Mouse (Mus musculus): ENCODE results near the gene Olfr869.

Olfr869 gene

DNA sequence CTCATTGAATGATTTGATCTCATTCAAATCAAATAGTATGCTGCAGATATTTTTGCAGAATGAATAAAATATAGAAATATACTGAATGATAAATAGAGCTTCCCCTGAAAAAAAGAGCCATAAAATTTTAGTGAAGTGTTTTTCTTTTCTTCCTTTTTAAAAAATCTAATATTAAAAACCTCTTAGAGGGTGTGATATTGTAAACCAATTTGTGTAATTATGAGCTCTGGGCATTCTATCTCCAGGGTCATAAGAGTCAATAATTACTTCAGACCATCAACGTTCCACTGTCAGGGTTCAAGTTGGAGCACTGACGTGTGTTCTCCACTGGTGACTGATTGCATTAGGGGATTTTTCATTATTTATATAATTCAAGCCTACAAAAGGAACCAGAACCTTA, at the start of gene Olfr869:
Gene Olfr869 (plus strand): TSS at position 301 of the 400 bp plus-strand sequence.
- DNase-seq (ENCODE audit: low spot score) = no peak

DNA sequence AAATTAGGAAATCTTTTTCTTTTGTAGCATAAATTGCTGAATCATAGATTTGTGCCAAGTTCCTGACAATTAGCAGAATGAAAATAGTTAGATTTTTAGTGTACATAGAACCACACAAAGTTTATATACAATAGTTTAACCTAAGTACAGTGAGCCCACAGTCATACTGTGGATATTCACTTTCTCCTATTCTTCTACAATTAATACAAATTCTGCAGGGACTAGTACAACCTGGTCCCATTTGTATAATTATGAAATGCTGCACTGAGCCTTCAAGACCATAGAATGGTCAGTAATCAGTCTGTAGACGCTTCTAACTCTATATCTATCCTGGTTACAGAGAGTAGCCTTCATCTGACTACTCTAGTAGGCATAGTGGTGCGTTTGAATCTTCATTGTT, 30.5 kb upstream of the Olfr869 start, which contains the start of gene Olfr868:
Gene Olfr868 (plus strand): TSS at position 301 of the 400 bp plus-strand sequence.
- no peak for DNase-seq (ENCODE audit: low spot score)

DNA sequence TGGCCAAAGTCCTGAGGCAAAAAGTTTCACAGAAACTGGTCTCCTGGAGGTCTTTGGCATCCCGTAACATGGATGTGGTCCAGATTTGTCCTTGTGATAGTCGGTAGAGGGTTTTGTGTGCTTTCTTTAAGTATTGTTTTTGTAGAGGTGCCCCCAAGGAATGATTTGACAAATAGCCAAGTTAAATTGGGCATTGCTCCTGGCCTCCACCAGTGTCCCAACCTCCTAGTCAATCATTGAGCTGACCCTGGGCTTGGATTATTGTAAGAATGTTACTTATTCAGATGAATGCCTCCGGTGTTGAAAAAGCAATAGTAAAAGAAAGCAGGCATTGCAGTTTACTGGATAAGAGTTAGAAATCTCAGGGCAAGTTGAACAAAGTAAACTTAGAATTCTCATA, 20.9 kb downstream of the Olfr869 start:
- no peak for DNase-seq (ENCODE audit: low spot score)

DNA sequence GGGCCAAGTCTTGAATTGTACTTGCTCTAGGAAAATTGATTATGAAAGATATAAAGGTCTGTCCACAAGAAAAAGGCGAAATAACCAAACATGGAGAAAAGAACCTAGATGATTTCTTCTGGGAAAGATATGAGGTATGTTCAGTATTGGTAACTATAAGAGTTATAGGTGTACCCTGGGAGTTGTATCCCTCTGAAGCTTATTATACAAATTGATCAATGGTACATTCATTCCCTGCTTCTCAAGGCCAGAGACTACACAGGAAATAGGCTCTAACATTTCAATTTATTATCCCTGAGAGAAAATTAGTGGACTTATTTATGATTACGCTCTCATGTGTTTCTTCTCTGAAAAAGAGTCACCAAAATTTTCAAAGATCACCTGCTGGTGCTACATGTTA, 45.1 kb downstream of the Olfr869 start, which contains the start of gene Olfr870:
Gene Olfr870 (minus strand): TSS at position 101 of the 400 bp plus-strand sequence.
- no peak for DNase-seq (ENCODE audit: low spot score)

DNA sequence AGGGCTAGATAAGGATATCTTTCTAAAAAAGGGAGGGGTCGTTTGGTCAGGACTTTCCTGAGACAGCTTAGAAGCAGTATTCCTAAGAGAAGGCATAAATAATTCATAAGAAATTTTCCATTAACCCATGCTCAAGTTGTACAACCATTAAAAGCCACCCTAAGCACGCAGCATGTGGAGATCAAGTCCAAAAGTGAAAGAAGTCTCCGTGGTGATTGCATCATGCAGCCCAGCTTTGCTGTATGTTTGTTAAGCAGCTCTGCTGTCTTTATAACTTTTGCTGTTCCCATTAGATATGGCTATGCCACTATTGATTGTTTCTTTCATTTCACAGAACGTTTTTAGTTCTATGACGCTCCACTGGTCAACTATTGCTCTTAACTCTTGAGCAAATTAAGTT, 50.7 kb downstream of the Olfr869 start:
- no peak for DNase-seq (ENCODE audit: low spot score)

Data from embryo, embryonic 10.5 days (tissue).